Mouse (Mus musculus) thymus, adult 2 months (tissue): ENCODE results near the gene Disc1.

ENCODE experiments used
- CTCF ChIP-seq: fragments of 200-500 bp; IDR thresholded peaks from 2 replicates; pipeline ENCODE4 v1.5.1; 2012; ENCODE audit warnings: mild to moderate bottlenecking, control low read depth, low read length, moderate library complexity, borderline replicate concordance; ENCODE audit not compliant: control insufficient read depth, poor library complexity, insufficient read depth; ENCODE audit errors: extremely low read depth
- POLR2A ChIP-seq: fragments of 200-500 bp; IDR thresholded peaks from 2 replicates; pipeline ENCODE4 v1.6.1; 2012; ENCODE audit warnings: mild to moderate bottlenecking, low read length, control low read depth, moderate library complexity; ENCODE audit not compliant: control insufficient read depth, poor library complexity, insufficient read depth; ENCODE audit errors: extremely low read depth

- TF ChIP-seq CTCF (no peak), POLR2A (no peak)
Observed at GRCm38 (mm10) chr8:125113171-125113570, 59.2 kb downstream of the Disc1 start.
